Mouse (Mus musculus) lung, postnatal 14 days (tissue): ENCODE measurements around the gene Thap11.
"Not testable (repeated sequence)": the region's sequence is repeated elsewhere in the genome, so short reads cannot be mapped to it uniquely, and the experiment has no call there.

ENCODE experiments used
- DNase-seq: peaks from one replicate; pipeline ENCODE4 v3.0.0; 2021

Thap11 gene

DNA sequence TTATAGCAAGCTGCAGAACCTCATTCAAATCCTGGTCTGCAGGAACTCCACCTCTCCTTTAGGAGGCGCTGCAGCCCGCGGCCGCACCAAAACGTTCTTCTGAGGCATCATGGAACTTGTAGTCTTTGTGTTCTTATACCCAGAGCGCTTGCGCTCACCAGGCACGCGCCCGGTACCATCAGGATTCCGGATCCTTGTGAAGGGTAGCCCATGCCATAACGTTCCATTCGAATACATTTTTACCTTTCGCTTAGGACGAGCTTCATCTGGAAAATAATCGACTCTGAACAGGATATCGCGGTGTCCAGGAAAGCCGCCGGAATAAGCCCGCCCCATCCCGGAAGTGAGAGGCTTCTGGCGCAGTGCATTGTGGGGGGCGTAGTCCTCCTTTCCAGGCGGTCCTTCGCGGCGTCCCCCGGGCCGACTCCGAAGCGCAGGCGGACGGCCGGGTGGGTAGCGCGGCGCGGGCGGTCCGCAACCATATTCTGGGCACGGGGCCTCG lies at the start of gene Thap11:
TSS of gene Thap11 (plus strand) at position 418 of the 502 bp plus-strand sequence.
- peak; percentile 93 for DNase-seq

DNA sequence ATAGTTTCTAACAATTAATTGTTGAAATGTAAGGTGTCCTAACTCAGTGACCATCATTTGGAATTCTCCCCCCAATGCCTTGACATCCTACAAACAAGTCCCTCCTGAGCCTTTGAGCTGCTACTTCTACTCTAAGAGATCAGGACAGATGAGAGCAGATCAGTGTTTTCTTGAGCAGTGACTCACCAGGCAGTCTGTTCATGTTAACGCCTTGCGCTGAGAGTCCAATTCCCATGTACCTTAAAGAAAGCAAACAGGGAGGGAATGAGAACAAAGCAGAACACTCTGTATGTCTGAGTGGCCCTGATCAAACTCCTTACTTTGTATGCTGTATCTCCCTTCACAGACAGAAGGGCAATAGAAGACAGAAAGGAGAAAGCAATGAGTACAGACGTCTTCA lies 49.6 kb upstream of the Thap11 start:
- DNase-seq: no peak

DNA sequence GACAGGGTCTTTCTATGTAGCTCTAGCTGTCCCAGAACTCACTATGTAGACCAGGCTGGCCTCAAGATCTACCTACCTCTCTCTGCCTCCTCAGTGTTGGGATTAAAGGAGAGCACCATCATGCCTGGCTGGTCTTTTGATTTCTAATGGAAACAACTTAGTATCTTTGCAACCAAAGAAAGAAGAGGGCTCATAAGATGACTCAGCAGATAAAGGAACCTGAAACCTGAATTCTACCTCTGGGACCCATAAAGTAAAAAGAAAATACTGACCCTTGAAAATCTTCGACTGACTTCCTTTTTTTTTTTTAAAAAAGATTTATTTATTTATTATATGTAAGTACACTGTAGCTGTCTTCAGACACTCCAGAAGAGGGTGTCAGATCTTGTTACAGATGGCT lies 49.0 kb upstream of the Thap11 start:
- no peak for DNase-seq

DNA sequence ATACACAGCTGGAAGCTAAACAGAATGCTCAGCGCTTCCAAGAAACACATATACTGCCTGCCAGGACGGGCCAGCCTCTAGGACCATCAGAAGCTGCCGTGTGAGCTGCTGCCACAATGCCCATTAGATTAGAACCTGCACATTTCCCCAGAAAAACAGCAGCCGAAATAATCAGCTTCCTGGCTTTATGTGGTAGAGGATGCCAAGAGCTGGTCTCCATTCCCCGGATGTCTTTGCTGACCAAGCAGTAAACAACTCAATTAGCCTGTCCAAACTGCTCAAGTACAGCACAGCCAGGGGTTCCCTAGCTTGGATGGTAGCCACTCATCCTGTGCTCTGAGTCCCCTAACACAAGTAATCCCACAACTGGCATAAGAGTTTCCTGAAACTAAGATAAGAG lies 47.2 kb upstream of the Thap11 start:
- peak; percentile 35 for DNase-seq

- peak; percentile 33 for DNase-seq
These were observed 46.5 kb upstream of the Thap11 start for GRCm38 (mm10) chr8:105808480-105808879.

DNA sequence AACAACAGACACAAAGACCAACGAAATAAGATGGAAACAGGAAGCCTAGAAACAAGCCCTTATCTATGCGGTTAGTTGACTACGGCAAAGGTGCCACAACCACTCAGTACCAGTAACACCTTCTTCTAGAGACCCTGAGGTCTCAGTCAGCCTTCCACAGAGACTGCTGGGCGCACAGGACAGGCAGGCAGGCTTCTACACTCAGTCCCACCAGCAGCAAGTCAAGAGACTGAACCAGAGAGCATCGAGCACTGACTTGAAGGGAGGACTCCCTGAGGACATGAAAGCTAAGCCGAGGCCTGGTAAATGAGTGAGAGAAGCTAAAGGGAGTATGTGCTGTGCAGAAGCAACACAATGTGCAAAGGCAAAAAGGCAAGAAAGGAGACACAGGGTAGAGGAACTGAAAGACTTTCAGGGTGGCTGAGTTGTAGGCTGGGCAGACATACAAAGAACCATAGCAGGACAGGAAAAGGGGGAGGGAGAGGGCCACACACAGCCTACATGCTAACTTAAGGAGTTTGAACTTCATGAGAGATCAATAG lies 44.6 kb upstream of the Thap11 start:
- no peak for DNase-seq

DNA sequence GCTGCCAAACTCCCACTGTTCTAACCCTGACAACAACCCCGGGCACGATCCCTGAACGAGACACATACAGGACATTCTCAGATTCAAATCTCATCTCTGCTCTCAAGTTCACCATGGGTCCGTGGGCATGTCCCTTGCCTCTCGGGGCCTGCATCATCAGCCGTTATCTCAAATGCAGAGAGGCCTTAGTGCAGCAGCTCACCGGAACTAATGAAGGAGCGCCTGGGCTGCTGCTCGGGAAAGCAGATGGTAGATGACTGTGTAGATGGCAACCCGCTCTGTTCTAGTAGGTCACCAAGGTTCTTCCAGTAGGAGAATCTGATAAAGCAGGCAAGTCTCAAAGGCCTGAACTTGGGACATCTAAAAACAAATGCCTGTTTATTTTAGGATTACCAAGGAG lies 43.9 kb upstream of the Thap11 start:
- no peak for DNase-seq

- DNase-seq: no peak
These were observed 43.4 kb upstream of the Thap11 start for GRCm38 (mm10) chr8:105811543-105811942.

GRCm38 (mm10) chr8:105812511-105812910 lies 42.4 kb upstream of the Thap11 start:
- no peak for DNase-seq

- DNase-seq: no peak
These were observed 41.7 kb upstream of the Thap11 start for GRCm38 (mm10) chr8:105813241-105813640.

- no peak for DNase-seq
These were observed 35.3 kb upstream of the Thap11 start for GRCm38 (mm10) chr8:105819659-105820058.

- no peak for DNase-seq
These were observed 34.0 kb upstream of the Thap11 start for GRCm38 (mm10) chr8:105820925-105821324.

GRCm38 (mm10) chr8:105825506-105825905 lies 29.4 kb upstream of the Thap11 start:
- no peak for DNase-seq

DNA sequence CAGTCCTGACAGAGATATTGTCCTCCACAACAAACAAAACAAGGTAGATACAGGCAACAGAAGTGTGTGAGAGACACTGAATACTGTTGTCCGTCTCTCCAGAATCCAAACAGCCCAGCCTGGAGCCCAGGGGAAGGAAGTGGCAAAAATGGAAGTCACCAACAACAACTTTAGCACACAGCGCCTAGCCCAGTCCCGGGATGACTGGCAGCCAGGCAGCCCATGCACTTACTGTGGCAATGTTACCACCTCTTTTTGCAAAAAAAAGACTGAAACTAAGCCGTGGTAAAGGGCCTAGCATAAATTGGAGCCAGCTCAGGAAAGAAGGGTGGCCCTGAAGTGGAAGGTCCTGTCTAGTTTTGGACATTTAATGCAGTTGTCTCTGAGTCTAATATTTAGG lies 28.6 kb upstream of the Thap11 start:
- DNase-seq: peak; percentile 15

DNA sequence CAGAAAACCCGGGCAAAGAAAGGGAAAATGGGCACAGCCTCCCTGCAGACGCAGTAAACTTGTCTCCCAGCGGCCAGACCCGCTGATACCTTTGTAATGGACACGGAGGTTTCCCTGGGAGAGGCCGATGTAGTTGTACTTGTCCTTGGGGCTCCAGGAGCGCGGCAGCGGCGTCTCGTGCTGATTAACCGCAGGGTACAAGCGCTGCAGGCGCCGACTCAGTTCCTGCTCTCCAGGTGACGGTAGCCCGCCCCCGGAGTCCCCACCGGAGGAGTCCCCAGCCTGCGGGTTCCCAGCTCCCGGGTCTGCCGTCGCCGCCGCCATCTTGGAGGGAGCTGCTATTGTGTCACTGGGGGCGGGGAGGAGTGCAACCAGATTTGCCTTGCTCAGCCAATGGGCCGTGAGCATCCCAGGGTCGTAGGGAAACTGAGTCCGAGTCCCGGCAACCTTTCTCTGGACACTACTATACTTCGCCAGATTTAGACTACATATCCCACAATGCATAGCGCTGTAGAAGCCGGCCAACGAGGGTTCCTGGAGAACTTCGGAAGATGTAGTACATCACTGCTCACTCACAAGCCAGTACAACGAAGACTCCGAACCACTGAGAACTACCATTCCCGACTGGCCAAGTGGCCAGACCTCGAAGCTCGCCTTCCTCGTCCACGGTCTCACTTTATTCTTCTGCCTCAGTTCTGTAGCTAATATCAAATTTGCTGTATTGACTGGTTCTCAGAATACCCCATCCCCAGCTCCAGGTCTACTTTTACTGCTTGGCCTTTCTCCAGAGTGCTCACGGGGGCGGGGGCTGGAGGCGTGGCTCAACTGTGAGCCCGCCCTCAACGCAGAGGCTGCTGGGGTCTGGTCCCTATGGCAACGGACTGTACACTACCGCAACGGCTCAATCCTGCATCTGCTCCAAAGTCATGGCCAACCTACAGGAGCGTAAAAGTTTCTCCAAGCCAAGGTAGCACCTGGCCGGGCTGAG lies 27.8 kb upstream of the Thap11 start, which contains the start of the genes Ranbp10 and Tsnaxip1:
TSS of gene Ranbp10 (minus strand) at position 490 of the 988 bp plus-strand sequence.
TSS of gene Tsnaxip1 (plus strand) at position 871 of the 988 bp plus-strand sequence.
- peak; percentile 93 for DNase-seq

GRCm38 (mm10) chr8:105833740-105834139 lies 21.2 kb upstream of the Thap11 start:
- DNase-seq: not testable (repeated sequence)

- DNase-seq: peak; percentile 86
These were observed 19.6 kb upstream of the Thap11 start for GRCm38 (mm10) chr8:105835318-105835717.

DNA sequence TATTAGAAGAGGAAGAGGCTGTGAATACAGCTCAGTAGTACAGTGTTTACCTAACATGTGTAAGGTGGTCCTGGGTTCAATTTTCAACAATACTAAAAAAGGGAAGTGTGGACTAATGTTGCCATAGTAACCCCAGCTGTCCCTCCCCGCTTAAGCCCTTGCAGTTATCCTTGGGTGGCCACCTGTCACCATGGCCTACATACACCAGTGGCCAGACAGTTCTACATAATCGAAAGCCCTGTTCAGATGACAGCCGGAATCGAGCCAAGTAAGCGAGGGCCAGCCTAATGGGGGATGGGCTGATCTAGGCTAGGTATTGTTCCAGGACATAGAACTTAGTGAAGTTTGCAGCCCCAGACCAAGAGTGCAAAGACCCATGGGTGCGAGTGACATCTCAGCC lies 17.9 kb upstream of the Thap11 start:
- no peak for DNase-seq

DNA sequence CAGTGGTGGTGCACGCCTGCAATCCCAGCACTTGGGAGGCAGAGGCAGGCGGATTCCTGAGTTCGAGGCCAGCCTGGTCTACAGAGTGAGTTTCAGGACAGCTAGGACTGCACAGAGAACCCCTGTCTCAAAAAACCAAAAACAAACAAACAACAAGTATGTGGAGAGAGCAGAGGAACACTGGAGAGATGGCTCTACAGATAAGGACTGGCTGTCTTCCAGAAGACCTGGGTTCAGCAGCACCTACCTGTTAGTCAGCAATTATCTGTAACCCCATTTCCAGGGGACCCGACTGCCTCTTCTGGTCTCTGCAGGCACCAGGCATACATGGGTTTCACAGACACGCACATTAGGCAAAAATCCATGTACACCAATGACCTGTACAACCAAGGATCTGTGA lies 15.7 kb upstream of the Thap11 start:
- DNase-seq: no peak

DNA sequence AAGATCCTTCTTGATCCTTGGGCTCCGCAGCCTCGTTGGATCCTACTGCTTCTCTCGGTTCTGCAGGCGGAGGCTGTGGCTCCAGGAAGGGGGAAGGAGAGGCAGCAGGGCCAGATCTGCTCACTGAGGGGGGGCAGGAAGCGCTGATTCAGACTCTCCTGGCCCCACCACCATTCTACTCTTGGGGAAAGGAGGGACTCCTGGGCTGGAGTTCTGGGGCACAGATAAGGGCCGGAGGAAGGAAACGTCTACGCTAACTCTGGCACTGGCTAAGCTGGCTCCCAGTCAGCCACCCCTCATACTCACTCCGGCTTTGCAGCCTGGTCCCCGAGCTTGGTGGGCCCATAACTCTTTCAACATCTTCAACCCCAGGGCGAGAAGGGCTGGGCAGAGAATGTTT lies 8.3 kb upstream of the Thap11 start:
- no peak for DNase-seq

- no peak for DNase-seq
These were observed 4.9 kb upstream of the Thap11 start for GRCm38 (mm10) chr8:105850014-105850413.

DNA sequence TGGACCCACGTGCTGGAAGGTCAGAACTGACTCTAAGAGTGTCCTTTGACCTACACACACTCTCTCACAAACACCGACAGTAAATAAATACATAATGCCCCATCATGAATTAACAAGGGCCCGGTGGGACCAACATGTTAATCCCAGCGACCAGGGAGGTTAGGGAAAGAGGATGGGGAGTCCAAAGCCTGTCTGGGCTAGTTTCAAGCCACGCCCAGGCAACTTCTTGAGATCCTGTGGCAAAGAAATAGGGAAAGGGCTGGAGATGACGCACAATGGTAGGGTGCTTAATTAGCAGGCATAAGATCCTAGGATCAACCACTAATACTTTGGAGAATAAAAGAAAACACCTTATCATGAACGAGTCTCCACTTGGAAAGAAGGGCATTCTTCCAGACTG lies 4.3 kb upstream of the Thap11 start:
- DNase-seq: no peak

GRCm38 (mm10) chr8:105851651-105852143 lies 3.2 kb upstream of the Thap11 start:
- DNase-seq: peak; percentile 90
